Mouse (Mus musculus): ENCODE measurements around the gene Nup214. TPM values are rescaled to one million over a fixed set of nuclear protein-coding genes. Genes with fewer than 3 reads are reported as not detected.
"Not testable (repeated sequence)": the region's sequence is repeated elsewhere in the genome, so short reads cannot be mapped to it uniquely, and the experiment has no call there.

Nup214 gene
- polyA plus RNA-seq, 2 experiments, result 41.3 to 65.2 TPM

DNA sequence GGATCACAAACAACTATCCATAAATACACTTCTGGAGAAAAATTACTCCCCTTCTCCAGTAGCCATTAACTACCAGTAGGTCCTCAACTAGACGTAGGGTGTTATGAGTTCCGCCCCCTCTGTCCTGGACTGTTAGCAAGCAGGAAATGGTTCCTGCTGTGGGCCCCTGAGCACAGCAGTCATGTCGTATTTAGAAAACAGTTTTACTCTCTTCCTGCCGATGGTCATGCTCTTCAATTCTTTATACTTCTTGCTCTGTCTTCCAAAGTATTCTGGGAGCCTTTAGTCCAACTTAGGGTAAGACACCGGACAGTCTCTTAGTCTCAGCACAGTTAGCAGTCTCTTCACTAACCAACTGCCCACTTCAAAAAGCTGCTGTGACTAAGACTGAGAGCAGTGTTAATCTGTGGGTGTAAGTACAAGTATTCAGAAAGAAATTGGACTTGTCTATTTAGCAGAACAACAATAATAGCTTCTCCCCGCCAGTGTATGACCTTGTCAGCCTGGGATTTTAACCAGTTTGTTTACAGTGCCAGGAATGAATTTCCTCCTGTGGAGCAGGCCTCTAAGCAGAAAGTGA lies 63.1 kb downstream of the Nup214 start:
- H3K4me2 ChIP-seq (replicated peaks; ENCODE audit: low read depth, low read length, severe bottlenecking), result no peak overlapping the region
- no peak for TF ChIP-seq POLR2A (IDR thresholded peaks at IDR 0.05; ENCODE audit: borderline replicate concordance, extremely low read depth, insufficient read depth, insufficient read length)
- H3K9ac ChIP-seq (ENCODE audit: low read depth, low read length, severe bottlenecking), result no peak overlapping the region
- no peak overlapping the region for H3K27ac ChIP-seq (replicated peaks; ENCODE audit: low read depth, low read length)
- H3K4me3 ChIP-seq (replicated peaks; ENCODE audit: low read length), result no peak overlapping the region
- WGBS, result 55% methylated on average over 6 of the region's 6 CpGs
- H3K27me3 ChIP-seq (ENCODE audit: control insufficient read depth, insufficient read depth, low read length), result no peaks in the 10 kb centered on the region
- ATAC-seq (ENCODE audit: low FRiP score, low read depth) (no peak), DNase-seq (ENCODE audit: low spot score) (no peak)
- H3K36me3 ChIP-seq (ENCODE audit: control insufficient read depth, insufficient read depth, low read length), result peaks cover 87% of the 10 kb centered on the region
- H3K9me3 ChIP-seq (ENCODE audit: control insufficient read depth, low read length), result no peaks in the 10 kb centered on the region
- no peaks in the 10 kb centered on the region for H3K4me1 ChIP-seq (ENCODE audit: control insufficient read depth, insufficient read depth, low read length)

DNA sequence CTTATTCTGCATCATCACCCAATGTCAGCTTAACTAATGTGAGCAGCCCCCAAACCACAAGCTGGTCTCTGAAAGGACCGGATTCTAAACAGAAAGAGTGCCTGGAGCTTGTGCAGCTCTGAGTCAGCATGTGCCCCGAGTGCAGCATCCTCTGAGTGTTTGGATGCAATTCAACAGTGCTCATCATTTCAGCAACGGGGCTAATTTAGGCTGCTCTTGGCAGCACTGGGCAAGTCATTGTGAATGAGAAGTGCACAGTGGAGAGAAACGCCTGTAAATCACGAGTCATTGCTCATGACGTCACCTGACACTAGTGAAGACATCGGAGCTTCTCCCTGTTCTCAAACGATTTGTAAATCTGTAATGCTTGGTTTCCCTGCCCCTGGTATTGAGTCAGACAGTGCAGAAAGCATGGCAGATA lies 64.4 kb downstream of the Nup214 start:
- Histone ChIP-seq H3K9me3 (ENCODE audit: control insufficient read depth, low read length) (no peaks in the 10 kb centered on the region), H3K9ac (ENCODE audit: low read depth, low read length, severe bottlenecking) (no peak overlapping the region), H3K4me2 (replicated peaks; ENCODE audit: low read depth, low read length, severe bottlenecking) (no peak overlapping the region), H3K36me3 (ENCODE audit: control insufficient read depth, insufficient read depth, low read length) (peaks cover 88% of the 10 kb centered on the region), H3K27ac (replicated peaks; ENCODE audit: low read depth, low read length) (no peak overlapping the region), H3K4me1 (ENCODE audit: control insufficient read depth, insufficient read depth, low read length) (no peaks in the 10 kb centered on the region), H3K27me3 (ENCODE audit: control insufficient read depth, insufficient read depth, low read length) (no peaks in the 10 kb centered on the region), H3K4me3 (replicated peaks; ENCODE audit: low read length) (no peak overlapping the region)
- WGBS, result 87% methylated on average over 8 of the region's 8 CpGs
- no peak for TF ChIP-seq POLR2A (IDR thresholded peaks at IDR 0.05; ENCODE audit: borderline replicate concordance, extremely low read depth, insufficient read depth, insufficient read length)
- no peak for DNase-seq (ENCODE audit: low spot score)
- no peak for ATAC-seq (ENCODE audit: low FRiP score, low read depth)

- ATAC-seq (ENCODE audit: low FRiP score, low read depth); H3K27me3 ChIP-seq (ENCODE audit: control insufficient read depth, insufficient read depth, low read length); H3K9ac ChIP-seq (ENCODE audit: low read depth, low read length, severe bottlenecking); H3K4me1 ChIP-seq (ENCODE audit: control insufficient read depth, insufficient read depth, low read length); H3K4me3 ChIP-seq (replicated peaks; ENCODE audit: low read length); H3K4me2 ChIP-seq (replicated peaks; ENCODE audit: low read depth, low read length, severe bottlenecking); H3K9me3 ChIP-seq (ENCODE audit: control insufficient read depth, low read length); H3K27ac ChIP-seq (replicated peaks; ENCODE audit: low read depth, low read length); DNase-seq (ENCODE audit: low spot score): not testable (repeated sequence)
- 93% methylated on average over 8 of the region's 9 CpGs for WGBS
- peaks cover 88% of the 10 kb centered on the region for H3K36me3 ChIP-seq (ENCODE audit: control insufficient read depth, insufficient read depth, low read length)
These were observed 66.4 kb downstream of the Nup214 start for GRCm38 (mm10) chr2:32040646-32041045.

DNA sequence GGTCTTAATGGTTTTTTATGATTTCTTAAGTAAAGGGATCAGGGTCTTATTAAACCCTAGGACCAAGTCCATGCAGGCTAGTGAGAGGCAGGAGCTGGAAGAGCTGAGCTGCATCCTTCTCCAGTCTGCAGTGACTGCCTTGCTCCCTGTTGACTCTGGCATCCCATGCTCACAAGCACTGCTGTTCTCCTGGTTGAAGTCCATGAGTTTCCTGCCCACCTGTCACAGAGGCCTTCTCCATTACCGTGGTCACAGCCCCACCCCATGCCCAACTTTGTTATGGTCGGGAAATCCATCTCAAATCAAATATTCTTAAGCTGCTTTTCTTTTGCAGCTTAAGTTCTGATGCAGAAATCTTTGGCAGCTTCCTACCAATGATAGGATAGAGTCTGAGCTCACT lies 66.9 kb downstream of the Nup214 start:
- ATAC-seq (ENCODE audit: low FRiP score, low read depth) (no peak), DNase-seq (ENCODE audit: low spot score) (no peak)
- H3K4me3 ChIP-seq (replicated peaks; ENCODE audit: low read length), result no peak overlapping the region
- H3K27ac ChIP-seq (replicated peaks; ENCODE audit: low read depth, low read length), result no peak overlapping the region
- no peak overlapping the region for H3K4me2 ChIP-seq (replicated peaks; ENCODE audit: low read depth, low read length, severe bottlenecking)
- no peaks in the 10 kb centered on the region for H3K4me1 ChIP-seq (ENCODE audit: control insufficient read depth, insufficient read depth, low read length)
- no peak for TF ChIP-seq POLR2A (IDR thresholded peaks at IDR 0.05; ENCODE audit: borderline replicate concordance, extremely low read depth, insufficient read depth, insufficient read length)
- H3K9ac ChIP-seq (ENCODE audit: low read depth, low read length, severe bottlenecking), result no peak overlapping the region
- WGBS, result 85% methylated on average over 2 of the region's 2 CpGs
- H3K36me3 ChIP-seq (ENCODE audit: control insufficient read depth, insufficient read depth, low read length), result peaks cover 91% of the 10 kb centered on the region
- H3K9me3 ChIP-seq (ENCODE audit: control insufficient read depth, low read length), result no peaks in the 10 kb centered on the region
- no peaks in the 10 kb centered on the region for H3K27me3 ChIP-seq (ENCODE audit: control insufficient read depth, insufficient read depth, low read length)

DNA sequence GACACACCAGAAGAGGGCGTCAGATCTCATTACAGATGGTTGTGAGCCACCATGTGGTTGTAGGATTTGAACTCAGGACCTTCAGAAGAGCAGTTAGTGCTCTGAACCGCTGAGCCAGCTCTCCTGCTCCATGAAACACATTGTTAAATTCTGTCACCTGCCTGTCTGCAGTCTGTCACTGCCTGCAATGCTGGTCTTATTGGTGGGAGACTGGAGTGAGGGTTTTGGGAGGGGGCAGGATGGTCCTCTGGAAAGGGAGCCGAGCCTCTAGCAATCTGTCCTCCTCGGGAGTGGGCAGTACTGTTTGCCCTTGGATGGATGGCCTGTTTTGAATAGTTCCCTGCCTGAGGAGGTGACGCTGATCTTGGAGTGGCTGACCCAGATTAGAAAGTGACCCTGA lies 69.6 kb downstream of the Nup214 start:
- DNase-seq (ENCODE audit: low spot score) (no peak), ATAC-seq (ENCODE audit: low FRiP score, low read depth) (no peak)
- Histone ChIP-seq H3K27me3 (ENCODE audit: control insufficient read depth, insufficient read depth, low read length) (no peaks in the 10 kb centered on the region), H3K9ac (ENCODE audit: low read depth, low read length, severe bottlenecking) (no peak overlapping the region), H3K36me3 (ENCODE audit: control insufficient read depth, insufficient read depth, low read length) (peaks cover 92% of the 10 kb centered on the region), H3K9me3 (ENCODE audit: control insufficient read depth, low read length) (no peaks in the 10 kb centered on the region), H3K4me3 (replicated peaks; ENCODE audit: low read length) (no peak overlapping the region), H3K27ac (replicated peaks; ENCODE audit: low read depth, low read length) (no peak overlapping the region), H3K4me1 (ENCODE audit: control insufficient read depth, insufficient read depth, low read length) (peaks cover 5% of the 10 kb centered on the region; the same call in 1 of the 2 replicates), H3K4me2 (replicated peaks; ENCODE audit: low read depth, low read length, severe bottlenecking) (no peak overlapping the region)
- 77% methylated on average over 5 of the region's 5 CpGs for WGBS
- no peak for TF ChIP-seq POLR2A (IDR thresholded peaks at IDR 0.05; ENCODE audit: borderline replicate concordance, extremely low read depth, insufficient read depth, insufficient read length)

DNA sequence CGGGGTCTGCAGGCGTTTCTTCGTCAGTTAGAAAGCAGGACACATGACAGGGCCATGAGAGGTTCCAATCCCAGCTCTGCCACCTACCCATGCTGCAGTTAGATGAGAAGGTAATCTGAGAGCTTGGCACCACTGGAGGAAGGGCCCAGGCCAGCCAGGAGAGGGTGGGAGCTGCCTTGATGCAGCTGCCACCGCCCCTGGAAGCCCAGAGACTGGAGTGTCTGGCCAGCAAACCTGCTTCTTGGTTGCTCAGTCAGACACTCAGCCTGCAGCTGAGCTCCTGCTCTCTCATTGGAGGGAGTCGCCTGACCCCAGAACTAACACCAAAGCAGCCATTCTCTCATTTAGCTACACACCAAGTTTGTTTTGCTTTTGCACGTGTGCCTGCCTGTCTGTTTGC lies 71.1 kb downstream of the Nup214 start:
- peaks cover 90% of the 10 kb centered on the region for H3K36me3 ChIP-seq (ENCODE audit: control insufficient read depth, insufficient read depth, low read length)
- H3K4me3 ChIP-seq (replicated peaks; ENCODE audit: low read length), result no peak overlapping the region
- no peaks in the 10 kb centered on the region for H3K27me3 ChIP-seq (ENCODE audit: control insufficient read depth, insufficient read depth, low read length)
- no peaks in the 10 kb centered on the region for H3K9me3 ChIP-seq (ENCODE audit: control insufficient read depth, low read length)
- H3K27ac ChIP-seq (replicated peaks; ENCODE audit: low read depth, low read length), result no peak overlapping the region
- H3K4me2 ChIP-seq (replicated peaks; ENCODE audit: low read depth, low read length, severe bottlenecking), result no peak overlapping the region
- DNase-seq (ENCODE audit: low spot score) (no peak), ATAC-seq (ENCODE audit: low FRiP score, low read depth) (no peak)
- WGBS, result 73% methylated on average over 6 of the region's 6 CpGs
- peaks cover 5% of the 10 kb centered on the region; the same call in 1 of the 2 replicates for H3K4me1 ChIP-seq (ENCODE audit: control insufficient read depth, insufficient read depth, low read length)
- TF ChIP-seq POLR2A (IDR thresholded peaks at IDR 0.05; ENCODE audit: borderline replicate concordance, extremely low read depth, insufficient read depth, insufficient read length), result no peak
- H3K9ac ChIP-seq (ENCODE audit: low read depth, low read length, severe bottlenecking), result no peak overlapping the region
